Mouse (Mus musculus) kidney, embryonic 15.5 days (tissue): ENCODE data around the gene Serpinb1a. TPM values are rescaled to one million over a fixed set of nuclear protein-coding genes. Genes with fewer than 3 reads are reported as not detected.

Experiments used
- ATAC-seq: fragments of 200-750 bp; cut with Nextera tagmentation; replicated peaks from 2 replicates; pipeline ENCODE4 v1.8.0; 2017; ENCODE audit warnings: moderate TSS enrichment; ENCODE audit not compliant: low FRiP score
- H3K27ac ChIP-seq: fragments of 300-500 bp; sonication (generic); 2 replicates; pipeline ENCODE4 v1.5.1; 2015; ENCODE audit warnings: mild to moderate bottlenecking, inconsistent platforms
- H3K27me3 ChIP-seq: fragments of 300-500 bp; sonication (generic); 2 replicates; pipeline ENCODE4 v1.6.1; 2015; ENCODE audit warnings: inconsistent platforms
- H3K36me3 ChIP-seq: fragments of 300-500 bp; sonication (generic); 2 replicates; pipeline ENCODE4 v1.6.1; 2015; ENCODE audit warnings: inconsistent platforms
- H3K4me1 ChIP-seq: fragments of 300-500 bp; sonication (generic); 2 replicates; pipeline ENCODE4 v1.6.1; 2015; ENCODE audit warnings: inconsistent platforms
- H3K4me2 ChIP-seq: fragments of 300-500 bp; sonication (generic); 2 replicates; pipeline ENCODE4 v1.6.1; 2015; ENCODE audit warnings: moderate library complexity, mild to moderate bottlenecking, inconsistent platforms
- H3K4me3 ChIP-seq: fragments of 300-500 bp; sonication (generic); replicated peaks from 2 replicates; pipeline ENCODE4 v1.5.1; 2015; ENCODE audit warnings: mild to moderate bottlenecking, inconsistent platforms
- H3K9ac ChIP-seq: fragments of 300-500 bp; sonication (generic); 2 replicates; pipeline ENCODE4 v1.6.1; 2015; ENCODE audit warnings: mild to moderate bottlenecking, inconsistent platforms
- H3K9me3 ChIP-seq: fragments of 300-500 bp; sonication (generic); replicated peaks from 2 replicates; pipeline ENCODE4 v1.6.1; 2016; ENCODE audit warnings: inconsistent platforms
- WGBS: fragments of 180-500 bp; shearing (Covaris S2); methylation state at CpG from one replicate; pipeline ENCODE4 v1.1.7; 2015; ENCODE audit warnings: mixed read lengths; 5-methylcytosine and 5-hydroxymethylcytosine counted together
- polyA plus RNA-seq: library from polyadenylated mRNA; unstranded; fragments of >200 nt; fragmentation: Nextera tagmentation; extraction: Ambion mirVana; gene quantifications from 2 replicates; pipeline ENCODE4 v1.2.1, GENCODE M21; 2015

The Serpinb1a gene
- polyA plus RNA-seq, 1 experiment from 2014 or later: 12.4 TPM

DNA sequence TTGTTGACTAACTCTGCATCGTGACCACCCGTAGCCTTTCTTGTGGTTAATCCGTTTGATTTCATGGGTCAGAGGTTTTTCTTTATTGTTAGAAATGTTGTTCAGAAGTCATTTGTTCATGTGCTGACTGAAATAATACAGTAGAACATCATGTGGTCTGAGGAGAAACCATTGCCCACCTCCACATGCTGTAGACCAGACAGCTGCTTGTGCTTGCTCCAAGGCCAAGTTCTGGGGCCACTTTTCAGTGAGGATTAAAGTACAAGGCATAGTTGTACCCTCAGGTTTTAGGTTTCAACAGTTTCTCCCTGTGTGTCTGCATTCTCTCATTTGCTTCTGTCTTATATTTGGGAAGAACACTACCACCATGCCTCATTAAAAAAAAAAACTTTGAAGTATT, 43.4 kb downstream of the Serpinb1a start:
- no peaks in the 10 kb centered on the region for H3K27me3 ChIP-seq
- H3K4me3 ChIP-seq: no peak overlapping the region
- H3K4me2 ChIP-seq: no peak overlapping the region
- WGBS: 85% methylated on average over 3 of the region's 3 CpGs
- ATAC-seq: no peak
- H3K9ac ChIP-seq: no peak overlapping the region
- no peaks in the 10 kb centered on the region for H3K9me3 ChIP-seq
- H3K4me1 ChIP-seq: peaks cover 22% of the 10 kb centered on the region
- H3K36me3 ChIP-seq: peaks cover 52% of the 10 kb centered on the region
- no peak overlapping the region for H3K27ac ChIP-seq

DNA sequence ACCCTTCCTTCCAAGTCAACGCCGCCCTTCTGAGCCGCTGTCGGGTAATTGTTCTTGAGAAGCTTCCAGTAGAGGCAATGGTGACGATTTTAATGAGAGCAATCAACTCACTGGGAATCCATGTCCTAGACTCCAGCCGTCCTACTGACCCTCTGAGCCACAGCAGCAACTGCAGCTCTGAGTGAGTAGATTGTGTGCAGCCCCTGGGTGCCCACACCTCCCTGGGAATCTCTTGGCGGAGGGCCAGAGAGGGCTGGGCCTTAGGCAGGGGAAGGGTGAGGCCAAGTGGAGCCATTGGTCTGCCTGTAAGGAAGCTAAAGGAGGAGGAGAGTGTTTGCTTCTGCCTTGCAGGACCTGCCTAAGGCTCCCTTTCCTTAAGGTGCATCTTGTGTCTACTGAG, 44.2 kb downstream of the Serpinb1a start:
- peaks cover 45% of the 10 kb centered on the region for H3K36me3 ChIP-seq
- 84% methylated on average over 7 of the region's 7 CpGs for WGBS
- H3K4me1 ChIP-seq: peaks cover 25% of the 10 kb centered on the region

DNA sequence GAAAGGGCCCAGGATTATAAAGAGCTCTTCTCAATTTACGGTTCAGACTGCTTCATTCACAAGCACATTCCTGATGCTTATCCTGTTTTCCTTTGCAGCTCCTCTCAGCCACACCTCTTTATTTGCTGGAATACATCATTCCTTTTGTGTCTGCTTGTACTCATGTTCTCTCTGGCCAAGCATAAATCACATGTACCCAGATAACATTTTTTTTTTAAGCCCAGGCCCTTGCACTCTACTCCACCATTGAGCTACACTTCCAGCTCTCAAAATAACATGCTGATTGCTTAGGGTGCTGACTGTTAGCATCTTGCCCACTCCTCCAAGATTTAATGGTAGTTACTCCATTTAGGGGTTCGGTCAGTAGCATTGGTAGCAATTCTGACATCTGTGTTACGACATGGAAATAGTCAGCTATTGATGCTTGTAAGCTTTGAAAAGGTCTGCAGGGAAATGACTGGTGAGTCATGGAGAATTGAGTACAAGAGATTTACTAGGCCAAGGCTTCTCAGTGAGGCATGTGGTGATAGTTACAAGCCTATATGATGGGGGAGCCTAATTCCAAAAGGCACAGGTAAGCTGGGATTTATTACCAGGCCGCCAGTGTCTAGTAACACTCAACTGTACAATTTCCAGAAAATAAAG, 47.2 kb downstream of the Serpinb1a start:
- H3K4me3 ChIP-seq: peak overlapping the region; percentile 94
- H3K4me1 ChIP-seq: peaks cover 32% of the 10 kb centered on the region
- H3K36me3 ChIP-seq: peaks cover 28% of the 10 kb centered on the region
- H3K9ac ChIP-seq: no peak overlapping the region
- H3K4me2 ChIP-seq: peak overlapping the region; percentile 92
- 69% methylated on average over 4 of the region's 4 CpGs for WGBS
- no peaks in the 10 kb centered on the region for H3K9me3 ChIP-seq
- no peak overlapping the region for H3K27ac ChIP-seq
- ATAC-seq: no peak
- no peaks in the 10 kb centered on the region for H3K27me3 ChIP-seq

More for the DNA sequence above, 44.2 kb downstream of the Serpinb1a start:
- no peak overlapping the region for H3K9ac ChIP-seq
- ATAC-seq: no peak
- H3K4me3 ChIP-seq: no peak overlapping the region
- H3K27ac ChIP-seq: no peak overlapping the region
- H3K9me3 ChIP-seq: no peaks in the 10 kb centered on the region
- no peaks in the 10 kb centered on the region for H3K27me3 ChIP-seq
- H3K4me2 ChIP-seq: no peak overlapping the region

DNA sequence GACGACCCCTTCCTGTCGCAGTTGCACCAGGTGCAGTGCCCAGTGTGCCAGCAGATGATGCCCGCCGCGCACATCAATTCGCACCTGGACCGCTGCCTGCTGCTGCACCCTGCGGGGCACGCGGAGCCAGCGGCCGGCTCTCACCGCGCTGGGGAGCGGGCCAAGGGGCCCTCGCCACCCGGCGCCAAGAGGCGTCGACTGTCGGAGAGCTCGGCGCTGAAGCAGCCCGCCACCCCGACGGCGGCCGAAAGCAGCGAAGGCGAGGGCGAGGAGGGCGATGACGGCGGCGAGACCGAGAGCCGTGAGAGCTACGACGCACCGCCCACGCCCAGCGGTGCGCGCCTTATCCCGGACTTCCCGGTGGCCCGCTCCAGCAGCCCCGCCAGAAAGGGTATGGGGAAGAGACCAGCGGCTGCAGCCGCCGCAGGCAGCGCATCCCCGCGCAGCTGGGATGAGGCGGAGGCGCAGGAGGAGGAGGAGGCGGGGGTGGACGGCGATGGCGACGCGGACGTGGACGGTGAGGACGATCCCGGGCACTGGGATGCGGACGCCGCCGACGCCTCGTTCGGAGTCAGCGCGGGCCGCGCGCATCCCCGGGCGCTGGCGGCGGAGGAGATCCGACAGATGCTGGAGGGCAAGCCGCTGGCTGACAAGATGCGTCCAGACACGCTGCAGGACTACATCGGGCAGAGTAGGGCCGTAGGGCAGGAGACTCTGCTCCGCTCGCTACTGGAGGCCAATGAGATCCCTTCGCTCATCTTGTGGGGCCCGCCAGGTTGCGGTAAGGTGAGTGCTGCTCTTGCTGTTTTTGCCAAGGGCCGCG, 48.5 kb downstream of the Serpinb1a start, which contains the start of gene D930007J09Rik:
D930007J09Rik (minus strand) TSS at position 591 of the 823 bp plus-strand sequence.
- peak; percentile 74 for ATAC-seq
- H3K27me3 ChIP-seq: no peaks in the 10 kb centered on the region
- WGBS: under 1% methylated on average over 67 of the region's 95 CpGs

DNA sequence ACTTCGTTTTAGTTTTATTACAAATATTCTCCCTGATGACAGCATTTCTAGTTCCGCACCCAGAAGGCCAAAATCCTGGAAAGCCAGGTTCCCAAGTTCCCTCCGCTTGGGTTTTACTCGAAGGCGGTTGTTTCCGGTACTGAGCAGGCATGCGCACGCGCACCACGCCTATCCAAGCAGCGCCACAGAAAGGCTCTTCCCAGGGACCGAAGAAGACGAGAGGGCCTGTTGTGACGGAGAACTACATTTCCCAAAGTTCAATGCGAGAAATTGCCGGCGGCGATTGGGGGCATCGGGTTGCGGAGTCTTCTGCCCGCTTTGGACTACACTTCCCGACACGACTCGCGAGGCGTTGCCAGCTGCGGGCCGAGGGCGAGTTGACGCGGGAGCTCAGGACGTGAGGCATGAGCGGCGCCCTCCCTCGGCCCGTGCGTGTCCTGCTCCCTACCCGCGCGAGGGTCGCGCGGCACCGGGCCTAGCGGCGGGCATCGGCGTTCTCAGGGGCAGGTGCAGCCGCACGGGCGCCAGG, 49.2 kb downstream of the Serpinb1a start, which contains the start of gene Wrnip1:
Wrnip1 (plus strand) TSS at position 346 of the 529 bp plus-strand sequence.
- H3K36me3 ChIP-seq: peaks cover 11% of the 10 kb centered on the region
- peak within 1 kb of the TSS; percentile 80 for H3K9ac ChIP-seq
- WGBS: under 1% methylated on average over 51 of the region's 51 CpGs
- peaks cover 32% of the 10 kb centered on the region for H3K4me1 ChIP-seq
- H3K4me3 ChIP-seq: peak within 1 kb of the TSS; percentile 94
- no peaks in the 10 kb centered on the region for H3K9me3 ChIP-seq
- no peaks in the 10 kb centered on the region for H3K27me3 ChIP-seq
- peak within 1 kb of the TSS; percentile 92 for H3K4me2 ChIP-seq
- peak within 1 kb of the TSS; percentile 77 for H3K27ac ChIP-seq
- ATAC-seq: peak; percentile 97

More for the DNA sequence above, 48.5 kb downstream of the Serpinb1a start, which contains the start of gene D930007J09Rik:
- H3K36me3 ChIP-seq: peaks cover 16% of the 10 kb centered on the region
- peaks cover 32% of the 10 kb centered on the region for H3K4me1 ChIP-seq
- H3K27ac ChIP-seq: peak within 1 kb of the TSS; percentile 77
- peak within 1 kb of the TSS; percentile 94 for H3K4me3 ChIP-seq
- H3K9ac ChIP-seq: peak within 1 kb of the TSS; percentile 80
- peak within 1 kb of the TSS; percentile 92 for H3K4me2 ChIP-seq
- H3K9me3 ChIP-seq: no peaks in the 10 kb centered on the region

DNA sequence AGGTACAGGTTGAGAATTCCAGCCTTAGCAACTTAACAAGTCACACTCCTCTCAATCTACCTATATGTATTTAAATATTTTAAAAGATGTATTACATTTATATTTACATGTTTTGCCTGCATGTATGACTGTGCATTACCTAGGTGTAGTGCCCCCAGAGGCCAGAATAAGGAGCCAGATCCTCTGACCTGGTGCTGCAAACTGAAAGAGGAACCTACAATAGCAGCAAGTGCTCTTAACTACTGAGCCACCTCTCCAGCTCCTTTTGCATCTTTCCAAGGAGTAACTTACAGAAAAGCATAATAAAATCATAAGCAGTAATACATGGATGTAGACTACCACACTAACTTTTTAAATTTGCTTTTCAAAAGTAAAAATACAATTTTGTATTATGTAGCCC, 50.1 kb downstream of the Serpinb1a start:
- Histone ChIP-seq H3K27me3 (no peaks in the 10 kb centered on the region), H3K9me3 (no peaks in the 10 kb centered on the region), H3K4me1 (peaks cover 32% of the 10 kb centered on the region), H3K27ac (no peak overlapping the region; the same call in 1 of the 2 replicates), H3K4me2 (peak overlapping the region; percentile 92), H3K36me3 (0 out of 2 replicates have a peak, but pooled peaks cover 3% of the 10 kb centered on the region), H3K9ac (no peak overlapping the region), H3K4me3 (peak overlapping the region; percentile 94)
- no peak for ATAC-seq

DNA sequence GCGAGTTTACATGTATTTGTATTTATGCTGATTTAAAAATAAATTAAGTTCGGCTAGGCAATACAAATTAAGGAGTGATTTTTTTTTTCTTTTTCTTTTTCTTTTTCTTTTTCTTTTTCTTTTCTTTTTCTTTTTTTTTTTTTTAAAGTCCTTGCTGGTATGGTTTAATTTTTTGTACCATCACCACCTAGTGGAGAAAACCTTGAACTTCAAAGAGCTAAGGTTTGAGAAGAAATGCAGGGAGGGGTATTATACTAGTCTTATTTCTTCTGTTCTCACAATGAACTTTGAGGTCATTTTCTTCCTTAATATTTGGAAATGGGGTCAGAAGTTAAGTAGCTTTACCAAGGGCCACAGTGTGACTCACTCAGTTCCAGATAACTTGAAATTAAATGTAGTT, 51.9 kb downstream of the Serpinb1a start:
- Histone ChIP-seq H3K36me3 (no peaks in the 10 kb centered on the region), H3K4me2 (no peak overlapping the region), H3K27ac (no peak overlapping the region), H3K4me1 (peaks cover 25% of the 10 kb centered on the region), H3K27me3 (no peaks in the 10 kb centered on the region), H3K9me3 (no peaks in the 10 kb centered on the region), H3K4me3 (no peak overlapping the region), H3K9ac (no peak overlapping the region)
- no peak for ATAC-seq
- 59% methylated on average over 2 of the region's 2 CpGs for WGBS

DNA sequence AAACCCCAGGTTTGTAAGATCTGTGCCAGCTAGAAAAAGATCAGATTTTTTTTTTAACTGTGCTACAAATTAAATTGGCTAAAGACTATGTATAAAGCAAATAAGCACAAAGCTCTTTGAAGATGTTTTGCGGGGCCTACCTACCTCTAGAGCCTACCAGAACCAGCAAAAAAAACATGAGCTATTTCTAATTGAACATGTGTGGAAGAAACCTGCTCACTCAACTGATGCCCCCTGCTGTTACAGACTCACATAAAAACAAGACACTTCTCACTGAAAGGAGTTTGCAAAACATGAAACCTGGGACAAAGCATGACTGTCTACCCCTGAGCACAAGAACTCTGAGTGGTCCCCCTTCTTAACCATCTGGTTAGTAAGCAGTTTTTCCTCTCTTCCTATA, 53.9 kb downstream of the Serpinb1a start:
- no peak overlapping the region for H3K4me3 ChIP-seq
- peaks cover 7% of the 10 kb centered on the region for H3K4me1 ChIP-seq
- ATAC-seq: no peak
- 87% methylated on average over 1 of the region's 1 CpGs for WGBS
- H3K4me2 ChIP-seq: no peak overlapping the region
- H3K9ac ChIP-seq: no peak overlapping the region
- H3K9me3 ChIP-seq: no peaks in the 10 kb centered on the region
- H3K36me3 ChIP-seq: no peaks in the 10 kb centered on the region
- no peaks in the 10 kb centered on the region for H3K27me3 ChIP-seq
- H3K27ac ChIP-seq: no peak overlapping the region

DNA sequence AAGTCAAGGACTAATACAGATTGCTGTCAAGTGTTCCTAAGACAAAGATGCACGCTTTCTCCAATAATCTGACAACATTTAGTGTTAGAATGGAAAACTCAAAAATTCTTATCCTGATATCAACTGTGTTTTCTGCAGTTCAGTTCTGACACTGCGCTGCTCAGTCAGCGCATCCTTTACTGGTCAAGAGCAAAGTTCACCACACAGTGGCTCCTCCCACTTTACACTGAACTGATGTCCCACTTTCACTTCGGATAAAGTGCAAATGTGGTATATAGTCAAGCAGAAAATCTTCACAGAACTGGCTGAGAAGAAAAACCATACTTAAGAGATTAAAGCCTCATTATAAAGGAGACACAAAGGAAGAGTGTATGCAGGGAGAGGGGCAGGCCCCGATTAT, 55.8 kb downstream of the Serpinb1a start:
- no peak overlapping the region for H3K27ac ChIP-seq
- H3K27me3 ChIP-seq: no peaks in the 10 kb centered on the region
- no peaks in the 10 kb centered on the region for H3K9me3 ChIP-seq
- no peaks in the 10 kb centered on the region for H3K4me1 ChIP-seq
- no peaks in the 10 kb centered on the region for H3K36me3 ChIP-seq
- 89% methylated on average over 5 of the region's 5 CpGs for whole genome bisulfite sequencing
- H3K9ac ChIP-seq: no peak overlapping the region
- no peak overlapping the region for H3K4me2 ChIP-seq
- H3K4me3 ChIP-seq: no peak overlapping the region
- ATAC-seq: no peak

DNA sequence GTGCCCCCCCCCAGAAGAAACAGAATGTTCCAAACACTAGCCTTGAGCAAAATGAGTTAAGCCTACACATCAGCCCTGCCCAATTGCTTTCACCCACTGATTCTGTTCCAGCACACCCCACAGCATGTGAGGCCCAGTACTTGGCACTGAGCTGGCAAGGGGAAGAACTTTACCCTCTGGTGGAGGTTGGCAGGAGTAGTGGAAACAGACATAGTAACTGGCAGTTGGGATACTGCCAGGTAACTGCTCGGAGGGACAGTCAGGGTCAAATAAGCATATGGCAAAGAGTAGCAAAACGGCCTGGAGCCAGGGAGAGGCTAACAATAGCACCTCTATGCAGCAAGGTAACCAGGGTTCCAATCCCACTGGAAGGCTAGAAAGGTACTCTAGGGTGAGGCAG, 56.4 kb downstream of the Serpinb1a start:
- no peaks in the 10 kb centered on the region for H3K9me3 ChIP-seq
- no peak overlapping the region for H3K4me2 ChIP-seq
- no peak for ATAC-seq
- no peaks in the 10 kb centered on the region for H3K27me3 ChIP-seq
- no peak overlapping the region for H3K4me3 ChIP-seq
- no peaks in the 10 kb centered on the region for H3K36me3 ChIP-seq
- H3K9ac ChIP-seq: no peak overlapping the region
- 55% methylated on average over 2 of the region's 2 CpGs for WGBS
- no peaks in the 10 kb centered on the region for H3K4me1 ChIP-seq
- H3K27ac ChIP-seq: no peak overlapping the region
